26 mouse cellular contexts compared by ENCODE assay signal in the genomic region with DNA sequence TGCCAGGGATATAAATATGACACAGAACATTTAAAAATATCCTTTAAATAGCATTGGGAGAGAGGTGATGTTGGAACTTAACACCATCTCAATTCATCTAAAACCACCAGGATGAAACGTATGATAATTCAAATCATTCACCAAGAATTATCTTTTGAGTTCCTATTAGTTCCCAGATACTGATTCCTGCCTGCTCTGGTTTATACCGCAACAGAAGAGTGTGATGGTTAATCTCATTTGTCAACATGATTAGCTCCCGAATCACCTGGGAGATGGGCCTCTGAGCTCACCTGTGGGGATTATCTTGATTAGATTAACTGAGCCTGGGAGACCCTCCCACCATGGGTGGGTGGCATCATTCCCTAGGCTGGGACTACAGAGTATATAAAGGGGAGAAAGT. TPM values are rescaled to one million over a fixed set of nuclear protein-coding genes. Genes with fewer than 3 reads are reported as not detected.
DNase-seq lines count a peak whose midpoint lies in the region; ATAC-seq and TF ChIP-seq lines count a peak whose summit lies in the region.
"Had no signal": no experiment of that assay in that cellular context is flagged by ENCODE, and none has a peak within 500 bp of the region (broad histone marks: within the 10 kb centered on the region; RNA-seq: fewer than 3 reads in every experiment).

No protein-coding gene starts in this region.

- TF ChIP-seq EP300 in CH12.LX (IDR thresholded peaks at IDR 0.05; ENCODE audit: low read length): no peak

- TF ChIP-seq CTCF in CH12.LX (conservative IDR thresholded peaks at IDR 0.05 in 1 of 2, IDR thresholded peaks at IDR 0.05 in 1 of 2; ENCODE audit: low read depth in 2 of 2, low read length in 2 of 2): no peak

- no peaks in the 10 kb centered on the region for H3K27me3 ChIP-seq in CH12.LX (replicated peaks)
- H3K27me3 ChIP-seq in kidney, embryonic 15.5 days: no peaks in the 10 kb centered on the region
- H3K27me3 ChIP-seq: Patski had no signal

- no peak overlapping the region for H3K27ac ChIP-seq in CH12.LX (ENCODE audit: insufficient read depth, low read depth)
- no peak overlapping the region for H3K27ac ChIP-seq in kidney, embryonic 15.5 days

- no peak overlapping the region for H3K9ac ChIP-seq in CH12.LX (ENCODE audit: insufficient read depth, low read depth)
- H3K9ac ChIP-seq in kidney, embryonic 15.5 days: no peak overlapping the region

- DNase-seq in CH12.LX (ENCODE audit: extremely low read depth) (no peak), ES-CJ7 (ENCODE audit: low read depth, low spot score) (peak; percentile 68), R1 (ENCODE audit: low read depth, low spot score) (peak; percentile 46), ZHBTc4 (ENCODE audit: low read depth, low spot score) (peak; percentile 24)
- no peak for DNase-seq in ovary, postnatal 14 days (ENCODE audit: low spot score)
- DNase-seq in spleen, adult 12 weeks (ENCODE audit: low spot score): no peak
- DNase-seq: adrenal gland, adult 2 months; adrenal gland, adult 8-10 months; adrenal gland, postnatal 10 days; adrenal gland, postnatal 14 days; adrenal gland, postnatal 25 days; adrenal gland, postnatal 36 days; B cell, adult 2 months; cerebellum, adult 11 months; cerebellum, adult 11-12 months; cerebellum, adult 18-20 months; cerebellum, adult 2 months; cerebellum, adult 8-10 months; cerebellum, adult 9-10 months had no signal

- in situ Hi-C loops in CH12.LX (cut with MboI; ENCODE audit: low pct_ligation_motif_present, low pct_unique_long_range_greater_than_20kb, low sequenced_read_pairs): no loop called here

- H3K9me3 ChIP-seq in CH12.LX (replicated peaks; ENCODE audit: low read length): peaks cover 2% of the 10 kb centered on the region
- H3K9me3 ChIP-seq in kidney, embryonic 15.5 days (replicated peaks): no peaks in the 10 kb centered on the region
- H3K9me3 ChIP-seq: G1E had no signal

- no peaks in the 10 kb centered on the region for H3K79me2 ChIP-seq in CH12.LX (replicated peaks; ENCODE audit: control insufficient read depth, extremely low read depth, insufficient read depth, poor library complexity, severe bottlenecking)

- ATAC-seq in kidney, embryonic 15.5 days (replicated peaks; ENCODE audit: low FRiP score): no peak
- no peak for ATAC-seq in megakaryocyte progenitor cell, adult 5-6 weeks (replicated peaks; ENCODE audit: poor library complexity)
- ATAC-seq: activated CD4-positive, CD25-positive, alpha-beta regulatory T cell, adult 4 months; CD4-positive, CD25-positive, alpha-beta regulatory T cell, adult 4 months; Patski had no signal

- 90% methylated on average over 3 of the region's 3 CpGs for WGBS in kidney, embryonic 15.5 days

- no peak overlapping the region for H3K4me3 ChIP-seq in CH12.LX (replicated peaks in 1 of 3; ENCODE audit: low read depth in 2 of 3, low read length in 2 of 3, poor library complexity in 1 of 3)
- H3K4me3 ChIP-seq in kidney, embryonic 15.5 days (replicated peaks): no peak overlapping the region

- dilution Hi-C loops in CH12.LX (cut with MboI; ENCODE audit: extremely low pct_ligation_motif_present, extremely low pct_unique_long_range_greater_than_20kb, low sequenced_read_pairs): no loop called here

- peak; percentile 24; the same call in 1 of the 2 replicates for TF ChIP-seq POLR2A in CH12.LX (IDR thresholded peaks at IDR 0.05; ENCODE audit: low read depth, low read length)

- H3K4me2 ChIP-seq in CH12.LX (ENCODE audit: insufficient read depth, low read depth, poor library complexity, severe bottlenecking): no peak overlapping the region
- H3K4me2 ChIP-seq in kidney, embryonic 15.5 days: no peak overlapping the region

- H3K36me3 ChIP-seq in CH12.LX (replicated peaks in 1 of 2; ENCODE audit: control insufficient read depth in 1 of 2, insufficient read depth in 1 of 2, low read length in 1 of 2): no peaks in the 10 kb centered on the region
- H3K36me3 ChIP-seq in kidney, embryonic 15.5 days: no peaks in the 10 kb centered on the region
- H3K36me3 ChIP-seq: G1E had no signal

- H3K4me1 ChIP-seq in CH12.LX (ENCODE audit: control insufficient read depth in 1 of 2, insufficient read depth in 2 of 2): no peaks in the 10 kb centered on the region
- H3K4me1 ChIP-seq in kidney, embryonic 15.5 days: peaks cover 2% of the 10 kb centered on the region; the same call in 1 of the 2 replicates

- no peak for TF ChIP-seq RAD21 in CH12.LX (IDR thresholded peaks at IDR 0.05; ENCODE audit: low read depth, low read length)

TF ChIP-seq in CH12.LX, 34 proteins besides CTCF, POLR2A, EP300 and RAD21:
- TF ChIP-seq USF1 (IDR thresholded peaks at IDR 0.05; ENCODE audit: low read depth, low read length) (no peak), E2F4 (IDR thresholded peaks at IDR 0.05; ENCODE audit: insufficient replicate concordance, low read depth, low read length) (no peak), ZMIZ1 (IDR thresholded peaks at IDR 0.05; ENCODE audit: low read depth, low read length) (peak; percentile 87; the same call in 1 of the 2 replicates), GABPA (IDR thresholded peaks at IDR 0.05; ENCODE audit: insufficient replicate concordance, low read depth, low read length) (no peak)

RNA-seq across cellular contexts. Expression of a gene that starts 41.0 kb away (rescaled TPM):
- total RNA-seq in CH12.LX (2012; rRNA removed) (under 0.01 TPM in 2 replicates), CH12.LX (2014; rRNA removed) (0.05 TPM in 1 of 2 replicates, not detected in the other)
- polyA plus RNA-seq in CH12.LX (2012; ENCODE audit: insufficient read length, low read depth): 0.13 and 0.25 TPM in 2 replicates
- 31.2 and 32.2 TPM in 2 replicates for polyA plus RNA-seq in kidney, embryonic 15.5 days (2015; fragmentation: Nextera tagmentation; extraction: Ambion mirVana)
- not detected in 2 replicates for total RNA-seq in megakaryocyte progenitor cell, adult 5-6 weeks (2015)
- total RNA-seq in megakaryocyte progenitor cell, adult 5-6 weeks (2017): not detected in 2 replicates
- total RNA-seq: MEL had no signal
- polyA plus RNA-seq: G1E had no signal

Comparison
In these comparisons a context has a peak if more than half of its experiments do, and no peak if none do; other contexts are left out.
1. DNase-seq: peak in ES-CJ7 (single experiment), R1 (single experiment) and ZHBTc4 (single experiment); none in CH12.LX (single experiment), ovary, postnatal 14 days (single experiment) and spleen, adult 12 weeks (single experiment).